Comparison of ENCODE assay signal across 16 mouse cellular contexts in genomic region chr4:62459081-62459480, GRCm38 (mm10). TPM values are rescaled to one million over a fixed set of nuclear protein-coding genes. Genes with fewer than 3 reads are reported as not detected.
DNase-seq lines count a peak whose midpoint lies in the region; ATAC-seq and TF ChIP-seq lines count a peak whose summit lies in the region.
"Had no signal": no experiment of that assay in that cellular context is flagged by ENCODE, and none has a peak within 500 bp of the region (broad histone marks: within the 10 kb centered on the region; RNA-seq: fewer than 3 reads in every experiment).

No protein-coding gene starts in this region.

- H3K9ac ChIP-seq in forebrain, embryonic 13.5 days, result no peak overlapping the region
- H3K9ac ChIP-seq in forebrain, postnatal 0 days, result no peak overlapping the region
- H3K9ac ChIP-seq: heart, embryonic 13.5 days; hindbrain, embryonic 14.5 days; liver, embryonic 13.5 days; midbrain, embryonic 12.5 days had no signal

- no peak overlapping the region for H3ac ChIP-seq in myocyte (ENCODE audit: control insufficient read depth, insufficient read length)

- peak; percentile 70; the same call in 1 of the 2 replicates for ATAC-seq in forebrain, embryonic 13.5 days
- peak; percentile 87 for ATAC-seq in forebrain, postnatal 0 days
- no peak for ATAC-seq in erythroid progenitor cell, adult 5-6 weeks (replicated peaks; ENCODE audit: low FRiP score, poor library complexity, severe bottlenecking)

- no peak overlapping the region for H3K4me2 ChIP-seq in forebrain, embryonic 13.5 days
- no peak overlapping the region for H3K4me2 ChIP-seq in forebrain, postnatal 0 days (ENCODE audit: low read depth)
- H3K4me2 ChIP-seq in myocyte (ENCODE audit: low read depth), result no peak overlapping the region
- H3K4me2 ChIP-seq: heart, embryonic 13.5 days; hindbrain, embryonic 14.5 days; liver, embryonic 13.5 days; midbrain, embryonic 12.5 days had no signal

- H3K9me3 ChIP-seq in forebrain, embryonic 13.5 days (replicated peaks), result no peaks in the 10 kb centered on the region
- H3K9me3 ChIP-seq in forebrain, embryonic 10.5 days, result no peaks in the 10 kb centered on the region
- H3K9me3 ChIP-seq in forebrain, postnatal 0 days (ENCODE audit: low read length), result no peaks in the 10 kb centered on the region
- H3K9me3 ChIP-seq: heart, embryonic 13.5 days; liver, embryonic 13.5 days; midbrain, embryonic 12.5 days had no signal

- H3K79me2 ChIP-seq in myocyte (ENCODE audit: control insufficient read depth, insufficient read depth), result no peaks in the 10 kb centered on the region

- H3K27me3 ChIP-seq in forebrain, embryonic 13.5 days, result no peaks in the 10 kb centered on the region
- no peaks in the 10 kb centered on the region for H3K27me3 ChIP-seq in forebrain, embryonic 10.5 days (ENCODE audit: poor library complexity, severe bottlenecking)
- no peaks in the 10 kb centered on the region for H3K27me3 ChIP-seq in forebrain, postnatal 0 days (ENCODE audit: insufficient read depth, low read length)
- no peaks in the 10 kb centered on the region for H3K27me3 ChIP-seq in myocyte (ENCODE audit: control insufficient read depth, insufficient read depth, insufficient read length)
- H3K27me3 ChIP-seq: heart, embryonic 13.5 days; liver, embryonic 13.5 days; midbrain, embryonic 12.5 days had no signal

- 82% methylated on average over 3 of the region's 3 CpGs for whole genome bisulfite sequencing in forebrain, embryonic 13.5 days
- 96% methylated on average over 3 of the region's 3 CpGs for WGBS in forebrain, embryonic 10.5 days
- WGBS in forebrain, postnatal 0 days, result 52% methylated on average over 3 of the region's 3 CpGs

- H3K36me3 ChIP-seq in forebrain, embryonic 13.5 days (ENCODE audit: poor library complexity, severe bottlenecking), result peaks cover 21% of the 10 kb centered on the region; the same call in 1 of the 2 replicates
- H3K36me3 ChIP-seq in forebrain, embryonic 10.5 days (replicated peaks), result peaks cover 44% of the 10 kb centered on the region
- H3K36me3 ChIP-seq in forebrain, postnatal 0 days (ENCODE audit: insufficient read depth), result peaks cover 11% of the 10 kb centered on the region
- H3K36me3 ChIP-seq in myocyte (ENCODE audit: control insufficient read depth, insufficient read depth), result no peaks in the 10 kb centered on the region
- H3K36me3 ChIP-seq: heart, embryonic 13.5 days; liver, embryonic 13.5 days had no signal

- TF ChIP-seq POLR2A in myocyte (IDR thresholded peaks at IDR 0.05; ENCODE audit: insufficient read length, low read depth), result no peak

- no peak for DNase-seq in forebrain, embryonic 10.5 days (ENCODE audit: extremely low spot score, low spot score)
- peak; percentile 68 for DNase-seq in forebrain, postnatal 0 days
- peak; percentile 39 to 68 for DNase-seq in layer of hippocampus, postnatal 14 days (ENCODE audit: low spot score in 2 of 2)
- no peak for DNase-seq in yolk sac, embryonic 10.5 days (ENCODE audit: low spot score)
- DNase-seq in urinary bladder, adult 2 months (ENCODE audit: low spot score), result no peak
- DNase-seq: cerebellum, postnatal 25 days; kidney, postnatal 10 days; liver, embryonic 13.5 days; thymus, postnatal 14 days had no signal

- no peaks in the 10 kb centered on the region for H3K4me1 ChIP-seq in forebrain, embryonic 13.5 days
- H3K4me1 ChIP-seq in forebrain, embryonic 10.5 days, result no peaks in the 10 kb centered on the region
- H3K4me1 ChIP-seq in forebrain, postnatal 0 days (ENCODE audit: insufficient read depth), result no peaks in the 10 kb centered on the region
- H3K4me1 ChIP-seq: liver, embryonic 13.5 days; midbrain, embryonic 12.5 days had no signal

- no peak overlapping the region for H3K4me3 ChIP-seq in forebrain, embryonic 13.5 days
- H3K4me3 ChIP-seq in forebrain, embryonic 10.5 days, result no peak overlapping the region
- no peak overlapping the region for H3K4me3 ChIP-seq in forebrain, postnatal 0 days (ENCODE audit: low read depth, low read length)
- H3K4me3 ChIP-seq in myocyte, result no peak overlapping the region
- H3K4me3 ChIP-seq: heart, embryonic 13.5 days; liver, embryonic 13.5 days; midbrain, embryonic 12.5 days had no signal

- no peak for TF ChIP-seq CTCF in forebrain, postnatal 0 days (IDR thresholded peaks at IDR 0.05; ENCODE audit: low read depth)

- H3K27ac ChIP-seq in forebrain, embryonic 13.5 days, result no peak overlapping the region
- no peak overlapping the region for H3K27ac ChIP-seq in forebrain, embryonic 10.5 days
- no peak overlapping the region for H3K27ac ChIP-seq in forebrain, postnatal 0 days (ENCODE audit: low read depth, low read length)
- H3K27ac ChIP-seq: heart, embryonic 13.5 days; hindbrain, embryonic 14.5 days; liver, embryonic 13.5 days; midbrain, embryonic 12.5 days had no signal

TF ChIP-seq in myocyte, 11 proteins besides CTCF, POLR2A, EP300 and RAD21:
- TF ChIP-seq MYOG (IDR thresholded peaks at IDR 0.05; ENCODE audit: control insufficient read depth in 1 of 3, insufficient read depth in 1 of 3, insufficient read length in 2 of 3, low read depth in 2 of 3) (peak in 2 of 3 experiments; percentile 37 to 57), MYOD1 (IDR thresholded peaks at IDR 0.05; ENCODE audit: control insufficient read depth in 1 of 3, insufficient read length in 2 of 3, low read depth in 2 of 3) (peak in 2 of 3 experiments; percentile 64 to 66), TCF3 (IDR thresholded peaks at IDR 0.05; ENCODE audit: insufficient read length, low read depth) (no peak), TCF12 (IDR thresholded peaks at IDR 0.05; ENCODE audit: insufficient read depth, poor library complexity, severe bottlenecking) (peak; percentile 26), E2F4 (IDR thresholded peaks at IDR 0.05; ENCODE audit: insufficient read depth) (no peak)

RNA-seq across cellular contexts. Expression of gene Wdr31, which starts 11.6 kb away (rescaled TPM):
- 9.1 and 13.1 TPM in 2 replicates for polyA plus RNA-seq in forebrain, embryonic 13.5 days (2015; fragmentation: Nextera tagmentation; extraction: Ambion mirVana)
- 14.6 and 17.4 TPM in 2 replicates for polyA plus RNA-seq in forebrain, embryonic 10.5 days (2016; fragmentation: Nextera tagmentation; extraction: Ambion mirVana)
- total RNA-seq in forebrain, postnatal 0 days (2014; rRNA removed), result 6.8 and 9.5 TPM in 2 replicates
- 12.6 and 20.0 TPM in 2 replicates for polyA plus RNA-seq in forebrain, postnatal 0 days (2015; fragmentation: Nextera tagmentation; extraction: Ambion mirVana)
- total RNA-seq in layer of hippocampus, postnatal 14 days (2021), result 1 to 10 TPM; 5.4 to 5.8 TPM
- polyA plus RNA-seq in myocyte (2012; fragmentation: generic; extraction: Trizol), result 3.3 TPM
- total RNA-seq in erythroid progenitor cell, adult 5-6 weeks (2015; ENCODE audit: low replicate concordance), result 1.8 TPM in 1 of 2 replicates, not detected in the other
- 1.2 and 1.7 TPM in 2 replicates for total RNA-seq in erythroid progenitor cell, adult 5-6 weeks (2017; ENCODE audit: low replicate concordance)
- polyA plus RNA-seq in urinary bladder, adult 2 months (2012; rRNA removed), result 2.2 and 2.8 TPM in 2 replicates

RNA-seq across cellular contexts. Expression of gene Bspry, which starts 20.8 kb away (rescaled TPM):
- polyA plus RNA-seq in forebrain, embryonic 13.5 days (2015; fragmentation: Nextera tagmentation; extraction: Ambion mirVana), result 0.49 and 0.56 TPM in 2 replicates
- polyA plus RNA-seq in forebrain, embryonic 10.5 days (2016; fragmentation: Nextera tagmentation; extraction: Ambion mirVana), result 1.1 and 1.4 TPM in 2 replicates
- 0.15 and 0.86 TPM in 2 replicates for total RNA-seq in forebrain, postnatal 0 days (2014; rRNA removed)
- 0.31 and 0.51 TPM in 2 replicates for polyA plus RNA-seq in forebrain, postnatal 0 days (2015; fragmentation: Nextera tagmentation; extraction: Ambion mirVana)
- total RNA-seq in layer of hippocampus, postnatal 14 days (2021), result under 1 TPM; 0.30 to 0.67 TPM
- polyA plus RNA-seq in myocyte (2012; fragmentation: generic; extraction: Trizol), result 1.1 TPM
- total RNA-seq in erythroid progenitor cell, adult 5-6 weeks (2015; ENCODE audit: low replicate concordance), result not detected in 2 replicates
- not detected in 2 replicates for total RNA-seq in erythroid progenitor cell, adult 5-6 weeks (2017; ENCODE audit: low replicate concordance)
- 14.2 and 17.5 TPM in 2 replicates for polyA plus RNA-seq in urinary bladder, adult 2 months (2012; rRNA removed)

RNA-seq across cellular contexts. Expression of gene Rnf183, which starts 24.0 kb away (rescaled TPM):
- not detected in 2 replicates for polyA plus RNA-seq in forebrain, embryonic 13.5 days (2015; fragmentation: Nextera tagmentation; extraction: Ambion mirVana)
- polyA plus RNA-seq in forebrain, embryonic 10.5 days (2016; fragmentation: Nextera tagmentation; extraction: Ambion mirVana), result 0.17 TPM in 1 of 2 replicates, not detected in the other
- total RNA-seq in forebrain, postnatal 0 days (2014; rRNA removed), result 1.3 TPM in 1 of 2 replicates, not detected in the other
- 0.31 and 0.43 TPM in 2 replicates for polyA plus RNA-seq in forebrain, postnatal 0 days (2015; fragmentation: Nextera tagmentation; extraction: Ambion mirVana)
- total RNA-seq in layer of hippocampus, postnatal 14 days (2021), result not detected
- not detected for polyA plus RNA-seq in myocyte (2012; fragmentation: generic; extraction: Trizol)
- not detected in 2 replicates for total RNA-seq in erythroid progenitor cell, adult 5-6 weeks (2015; ENCODE audit: low replicate concordance)
- not detected in 2 replicates for total RNA-seq in erythroid progenitor cell, adult 5-6 weeks (2017; ENCODE audit: low replicate concordance)
- polyA plus RNA-seq in urinary bladder, adult 2 months (2012; rRNA removed), result 0.08 and 0.19 TPM in 2 replicates
- total RNA-seq: neutrophil, adult 5-6 weeks had no signal
- polyA plus RNA-seq: heart, embryonic 13.5 days; hindbrain, embryonic 14.5 days; liver, embryonic 13.5 days had no signal

RNA-seq across cellular contexts. Expression of gene Hdhd3, which starts 44.2 kb away (rescaled TPM):
- polyA plus RNA-seq in forebrain, embryonic 13.5 days (2015; fragmentation: Nextera tagmentation; extraction: Ambion mirVana), result 10.5 and 11.2 TPM in 2 replicates
- 10.3 and 11.2 TPM in 2 replicates for polyA plus RNA-seq in forebrain, embryonic 10.5 days (2016; fragmentation: Nextera tagmentation; extraction: Ambion mirVana)
- total RNA-seq in forebrain, postnatal 0 days (2014; rRNA removed), result 3.5 and 6.6 TPM in 2 replicates
- 4.4 and 4.6 TPM in 2 replicates for polyA plus RNA-seq in forebrain, postnatal 0 days (2015; fragmentation: Nextera tagmentation; extraction: Ambion mirVana)
- 10 to 100 TPM; 10.0 to 10.9 TPM for total RNA-seq in layer of hippocampus, postnatal 14 days (2021)
- 26.8 TPM for polyA plus RNA-seq in myocyte (2012; fragmentation: generic; extraction: Trizol)
- total RNA-seq in erythroid progenitor cell, adult 5-6 weeks (2015; ENCODE audit: low replicate concordance), result not detected in 2 replicates
- total RNA-seq in erythroid progenitor cell, adult 5-6 weeks (2017; ENCODE audit: low replicate concordance), result not detected in 2 replicates
- 6.6 and 6.7 TPM in 2 replicates for polyA plus RNA-seq in urinary bladder, adult 2 months (2012; rRNA removed)
- total RNA-seq: neutrophil, adult 5-6 weeks had no signal

RNA-seq across cellular contexts. Expression of gene Prpf4, which starts 50.5 kb away (rescaled TPM):
- polyA plus RNA-seq in forebrain, embryonic 13.5 days (2015; fragmentation: Nextera tagmentation; extraction: Ambion mirVana), result 21.3 and 24.0 TPM in 2 replicates
- 37.8 and 38.3 TPM in 2 replicates for polyA plus RNA-seq in forebrain, embryonic 10.5 days (2016; fragmentation: Nextera tagmentation; extraction: Ambion mirVana)
- 17.2 and 20.2 TPM in 2 replicates for total RNA-seq in forebrain, postnatal 0 days (2014; rRNA removed)
- 9.6 and 13.3 TPM in 2 replicates for polyA plus RNA-seq in forebrain, postnatal 0 days (2015; fragmentation: Nextera tagmentation; extraction: Ambion mirVana)
- total RNA-seq in layer of hippocampus, postnatal 14 days (2021), result 10 to 100 TPM; 11.8 to 12.8 TPM
- polyA plus RNA-seq in myocyte (2012; fragmentation: generic; extraction: Trizol), result 6.0 TPM
- total RNA-seq in erythroid progenitor cell, adult 5-6 weeks (2015; ENCODE audit: low replicate concordance), result 12.6 and 15.9 TPM in 2 replicates
- 13.6 and 14.2 TPM in 2 replicates for total RNA-seq in erythroid progenitor cell, adult 5-6 weeks (2017; ENCODE audit: low replicate concordance)
- 11.7 and 11.8 TPM in 2 replicates for polyA plus RNA-seq in urinary bladder, adult 2 months (2012; rRNA removed)

Comparison
In these comparisons a context has a peak if more than half of its experiments do, and no peak if none do; other contexts are left out.
1. DNase-seq: peak in forebrain, postnatal 0 days (single experiment) and layer of hippocampus, postnatal 14 days (2 of 2); none in forebrain, embryonic 10.5 days (single experiment), yolk sac, embryonic 10.5 days (single experiment) and urinary bladder, adult 2 months (single experiment).